Mouse (Mus musculus) spleen, adult 10 weeks (tissue): ENCODE data around the gene Olfr643. TPM values are rescaled to one million over a fixed set of nuclear protein-coding genes. Genes with fewer than 3 reads are reported as not detected.

Experiments used
- polyA plus RNA-seq: library from polyadenylated mRNA; stranded (reverse); fragments of 350-450 nt; fragmentation: Illumina TruSeq; extraction: RNeasy Lipid Tissue Mini Kit (QIAGEN cat#74804); gene quantifications from one replicate; pipeline ENCODE4 v1.2.3, GENCODE M21; 2015; ENCODE audit warnings: low replicate concordance; ENCODE audit not compliant: insufficient read depth

Olfr643 gene
- polyA plus RNA-seq = not detected

GRCm38 (mm10) chr7:104137305-104137704, at the start of gene Olfr643:
Gene Olfr643 (minus strand): TSS chr7:104137405.

GRCm38 (mm10) chr7:104183292-104183691, 46.1 kb upstream of the Olfr643 start, which contains the start of gene Olfr648:
Gene Olfr648 (minus strand): TSS chr7:104183392.

GRCm38 (mm10) chr7:104150456-104150855, 13.3 kb upstream of the Olfr643 start, which contains the start of gene Ubqlnl:
Gene Ubqlnl (minus strand): TSS chr7:104150556.

GRCm38 (mm10) chr7:104143179-104143578, 6.0 kb upstream of the Olfr643 start, which contains the start of gene Ubqln3:
Gene Ubqln3 (minus strand): TSS chr7:104143279.

DNA sequence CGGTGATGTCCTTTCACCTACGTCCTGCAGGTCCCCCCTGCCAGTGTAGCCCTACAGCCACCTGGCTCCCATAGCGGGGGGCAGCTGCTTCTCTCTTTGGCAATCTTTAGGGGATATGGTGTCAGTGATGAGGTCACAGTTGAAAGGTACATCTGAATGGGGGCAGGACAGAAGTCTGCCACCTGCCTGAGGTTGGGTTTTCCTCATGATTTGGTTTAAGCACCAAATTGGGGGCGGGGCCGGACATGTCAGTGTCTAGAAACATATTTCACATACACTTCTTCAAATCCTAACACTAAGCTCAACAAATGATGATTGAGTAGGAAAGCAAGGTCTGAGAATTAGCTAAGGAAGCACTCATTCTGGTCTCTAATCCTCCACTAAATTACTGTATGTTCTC, 7.5 kb downstream of the Olfr643 start, which contains the start of gene Ubqln5:
Ubqln5 (minus strand) TSS at position 101 of the 400 bp plus-strand sequence.

GRCm38 (mm10) chr7:104104757-104104972, 32.5 kb downstream of the Olfr643 start, which contains the start of gene Olfr646:
Gene Olfr646 (plus strand): TSS chr7:104104873.

GRCm38 (mm10) chr7:104085365-104085764, 51.8 kb downstream of the Olfr643 start, which contains the start of gene Olfr645:
Gene Olfr645 (minus strand): TSS chr7:104085465.

DNA sequence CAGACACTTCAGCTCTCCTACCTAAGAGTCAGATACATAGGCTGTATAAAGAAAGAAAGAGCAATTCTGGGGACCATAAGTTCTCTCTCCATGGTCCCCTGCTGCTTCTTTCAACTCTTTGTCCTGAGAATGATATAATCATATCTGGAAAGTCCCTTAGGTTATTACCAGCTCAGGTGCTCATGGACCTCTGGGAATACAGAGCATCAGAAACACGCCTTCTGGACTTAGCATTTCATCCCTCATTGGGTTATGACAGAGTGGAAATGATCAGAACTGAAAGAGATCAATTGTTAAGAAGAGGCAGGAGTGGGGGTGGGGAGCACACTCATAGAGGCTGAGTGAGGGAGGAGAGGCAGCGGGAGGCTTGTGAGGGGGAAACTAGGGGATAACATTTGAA, 65.4 kb downstream of the Olfr643 start, which contains the start of gene Olfr644:
Olfr644 (minus strand) TSS at position 101 of the 400 bp plus-strand sequence.

DNA sequence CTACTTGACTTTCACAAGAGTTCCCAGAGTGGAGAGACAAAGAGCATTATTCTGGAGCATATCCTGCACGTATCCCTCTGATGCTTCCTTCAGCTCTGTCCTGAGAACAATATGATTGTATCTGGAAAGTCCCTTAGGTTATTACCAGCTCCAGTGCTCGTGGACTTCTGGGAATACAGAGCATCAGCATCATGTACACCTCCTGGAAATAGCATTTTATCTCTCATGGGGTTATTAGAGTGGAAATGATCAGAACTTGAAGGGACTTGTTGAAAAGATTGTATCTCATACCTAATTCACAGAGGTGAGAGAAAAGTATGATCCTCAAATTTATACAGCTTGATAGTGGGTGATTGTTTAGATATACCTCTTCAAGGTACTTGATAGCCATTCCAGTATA, 75.9 kb downstream of the Olfr643 start, which contains the start of gene 4930516K23Rik:
4930516K23Rik (minus strand) TSS at position 101 of the 400 bp plus-strand sequence.

GRCm38 (mm10) chr7:104052566-104052965, 84.6 kb downstream of the Olfr643 start, which contains the start of gene Olfr642:
Gene Olfr642 (minus strand): TSS chr7:104052666.

GRCm38 (mm10) chr7:104035145-104035544, 102.1 kb downstream of the Olfr643 start, which contains the start of gene Olfr641:
Gene Olfr641 (plus strand): TSS chr7:104035445.

GRCm38 (mm10) chr7:104025473-104025872, 111.7 kb downstream of the Olfr643 start, which contains the start of gene Olfr640:
Gene Olfr640 (minus strand): TSS chr7:104025573.

GRCm38 (mm10) chr7:104017203-104017602, 120.0 kb downstream of the Olfr643 start, which contains the start of gene Olfr639:
Gene Olfr639 (minus strand): TSS chr7:104017303.

GRCm38 (mm10) chr7:103998446-103998845, 138.8 kb downstream of the Olfr643 start, which contains the start of gene Olfr638:
Gene Olfr638 (plus strand): TSS chr7:103998746.

DNA sequence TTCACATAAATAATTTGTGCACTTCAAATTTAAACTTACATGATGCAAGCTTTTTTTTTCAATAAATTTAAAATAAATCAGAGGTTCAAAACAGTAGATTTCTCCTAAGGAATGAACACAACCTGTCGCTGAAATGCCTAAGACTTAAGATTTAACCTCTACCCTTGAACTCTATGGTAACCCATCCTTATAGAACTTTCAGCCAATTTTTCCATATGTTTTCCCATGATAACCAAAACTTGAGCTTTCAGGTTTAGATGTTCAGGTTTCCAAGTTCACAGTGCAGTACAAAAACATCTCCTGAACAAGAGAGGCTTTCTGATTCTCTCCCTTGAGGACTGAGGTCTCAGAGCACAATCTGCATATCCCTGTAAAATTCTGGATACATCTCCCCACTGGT, 166.4 kb downstream of the Olfr643 start, which contains the start of gene Olfr635:
Olfr635 (plus strand) TSS at position 301 of the 400 bp plus-strand sequence.

Other genes starting within 250 kb of the Olfr643 start
- not detected for gene Olfr64, start 242.9 kb downstream of the Olfr643 start, polyA plus RNA-seq
- not detected for gene Olfr65, start 233.9 kb downstream of the Olfr643 start, polyA plus RNA-seq
- gene Olfr631, start 208.6 kb downstream of the Olfr643 start, polyA plus RNA-seq = not detected
- not detected for gene Olfr632, start 203.1 kb downstream of the Olfr643 start, polyA plus RNA-seq
- not detected for gene Olfr633, start 193.0 kb downstream of the Olfr643 start, polyA plus RNA-seq
- not detected for gene Olfr635, start 166.3 kb downstream of the Olfr643 start, polyA plus RNA-seq
- not detected for gene Olfr638, start 138.7 kb downstream of the Olfr643 start, polyA plus RNA-seq
- not detected for gene Olfr639, start 120.1 kb downstream of the Olfr643 start, polyA plus RNA-seq
- gene Olfr640, start 111.8 kb downstream of the Olfr643 start, polyA plus RNA-seq = not detected
- not detected for gene Olfr641, start 102.0 kb downstream of the Olfr643 start, polyA plus RNA-seq
- not detected for gene Olfr642, start 84.7 kb downstream of the Olfr643 start, polyA plus RNA-seq
- not detected for gene 4930516K23Rik, start 76.0 kb downstream of the Olfr643 start, polyA plus RNA-seq
- not detected for gene Olfr644, start 65.5 kb downstream of the Olfr643 start, polyA plus RNA-seq
- not detected for gene Olfr645, start 51.9 kb downstream of the Olfr643 start, polyA plus RNA-seq
- not detected for gene Olfr646, start 32.5 kb downstream of the Olfr643 start, polyA plus RNA-seq
- not detected for gene Ubqln5, start 7.6 kb downstream of the Olfr643 start, polyA plus RNA-seq
- not detected for gene Ubqln3, start 5.9 kb upstream of the Olfr643 start, polyA plus RNA-seq
- gene Ubqlnl, start 13.2 kb upstream of the Olfr643 start, polyA plus RNA-seq = not detected
- gene Olfm5, start 27.4 kb upstream of the Olfr643 start, polyA plus RNA-seq = not detected
- gene Olfr648, start 46.0 kb upstream of the Olfr643 start, polyA plus RNA-seq = 0.15 TPM
- not detected for gene Olfr649, start 58.6 kb upstream of the Olfr643 start, polyA plus RNA-seq
- gene Trim6, start 81.4 kb upstream of the Olfr643 start, polyA plus RNA-seq = 1.7 TPM
- 157 TPM for gene Trim34a, start 107.1 kb upstream of the Olfr643 start, polyA plus RNA-seq
- gene Trim5, start 150.7 kb upstream of the Olfr643 start, polyA plus RNA-seq = 69.3 TPM
- 305 TPM for gene Trim12a, start 178.1 kb upstream of the Olfr643 start, polyA plus RNA-seq
- gene Trim34b, start 192.1 kb upstream of the Olfr643 start, polyA plus RNA-seq = 4.3 TPM
- gene Trim12c, start 216.0 kb upstream of the Olfr643 start, polyA plus RNA-seq = 101 TPM
- gene Trim30b, start 232.5 kb upstream of the Olfr643 start, polyA plus RNA-seq = 84.2 TPM